Mouse (Mus musculus) T-helper 17 cell (primary cell): ENCODE data around the gene Flt3l.
"Not testable (repeated sequence)": the region's sequence is repeated elsewhere in the genome, so short reads cannot be mapped to it uniquely, and the experiment has no call there.

Experiments used
- in situ Hi-C, 2 experiments: fragments of 300-600 bp; cut with MboI, MseI; formaldehyde crosslinking; loops; 1 replicate in 1 of 2; 2 replicates in 1 of 2; pipeline ENCODE4 v1.15.1; 2025; ENCODE audit warnings: high pct_unique_total_duplicates in 2 of 2

Gene Flt3l

DNA sequence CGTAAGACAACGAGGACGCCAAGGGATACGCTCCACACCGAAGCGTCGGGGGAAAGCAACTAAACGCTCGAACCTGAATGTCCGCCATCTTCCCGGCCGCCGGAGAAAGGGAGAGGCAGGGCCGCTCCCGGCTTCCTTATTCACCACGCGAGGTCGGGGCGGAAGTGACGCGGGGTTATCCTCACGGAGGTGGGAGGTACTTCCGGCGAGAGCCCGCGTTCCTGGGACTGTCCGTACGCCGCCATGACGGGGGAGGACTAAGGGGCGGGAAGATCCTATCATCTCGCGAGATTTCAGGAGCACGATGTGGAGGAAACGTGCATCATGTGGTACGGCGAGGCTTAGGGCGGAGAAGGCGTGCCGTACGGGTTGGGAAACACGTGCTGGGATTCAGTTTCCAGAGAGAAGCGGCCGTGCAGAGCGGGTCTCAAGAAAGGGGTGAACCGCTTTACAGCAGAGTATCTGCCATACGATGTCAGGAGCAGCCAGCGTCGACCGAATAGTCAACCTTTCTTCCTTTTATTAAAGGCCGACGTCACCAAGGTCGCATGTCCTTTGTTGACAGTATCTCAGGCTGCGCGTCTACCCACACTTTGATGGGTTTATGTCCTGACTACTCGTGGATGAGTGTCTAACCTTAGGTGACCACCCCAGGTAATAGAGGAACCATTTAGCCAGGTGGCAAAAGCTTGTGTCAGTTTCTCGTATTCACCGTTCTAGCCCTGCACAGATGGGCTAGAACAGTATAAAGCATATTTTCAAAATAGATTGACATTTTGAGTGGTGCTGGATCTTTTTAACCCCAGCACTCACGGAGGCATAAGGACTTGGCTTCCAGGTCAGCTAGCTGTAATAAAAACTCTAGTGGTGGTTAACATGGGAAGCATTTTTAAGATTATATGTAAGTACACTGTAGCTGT, 11.7 kb downstream of the Flt3l start, which contains the start of gene Rps11:
Gene Rps11, minus strand, starts transcription at position 216 of the 920 bp plus-strand sequence.
- in situ Hi-C loops: loop anchor here in 1 of 2 experiments (5.0 kb wide), 1 partner anchor 272 kb away; no protein-coding TSS in a partner anchor

GRCm38 (mm10) chr7:45123186-45123570, 13.1 kb downstream of the Flt3l start:
- in situ Hi-C loops: loop anchor here in 1 of 2 experiments (5.0 kb wide), 1 partner anchor 271 kb away; no protein-coding TSS in a partner anchor

DNA sequence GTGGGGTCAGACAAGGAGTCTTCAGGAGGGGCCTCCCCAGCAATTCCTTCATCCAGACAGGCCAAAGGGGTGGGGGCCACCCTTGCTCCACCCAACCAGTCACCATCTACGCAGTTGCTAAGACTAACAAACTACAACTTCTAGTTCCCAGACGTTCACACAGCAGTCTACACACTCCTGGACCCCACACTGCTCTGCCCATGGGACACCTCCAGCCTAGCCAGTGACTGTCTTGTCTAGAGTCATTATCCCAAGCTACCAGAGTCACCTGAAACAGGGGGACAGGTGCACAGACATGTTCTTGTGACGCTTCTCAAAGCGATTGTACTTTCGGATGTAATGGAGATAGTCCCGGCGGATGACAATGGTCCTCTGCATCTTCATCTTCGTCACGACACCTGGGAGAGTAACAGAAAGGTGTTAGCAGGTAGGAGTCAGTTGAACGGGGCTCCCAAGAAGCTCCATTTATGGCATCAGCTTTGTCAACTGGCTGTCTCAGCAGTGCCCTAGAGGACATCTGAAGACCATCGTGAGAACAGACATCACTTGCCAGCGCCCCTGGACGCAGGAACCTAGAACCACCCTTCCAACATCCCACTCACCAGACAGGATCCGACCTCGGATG, 13.6 kb downstream of the Flt3l start:
- in situ Hi-C loops: loop anchor here in 1 of 2 experiments (5.0 kb wide), 1 partner anchor 270 kb away; no protein-coding TSS in a partner anchor

- in situ Hi-C loops: loop anchor here in 1 of 2 experiments (5.0 kb wide), 1 partner anchor 270 kb away; no protein-coding TSS in a partner anchor
Measured at GRCm38 (mm10) chr7:45121966-45122365, 14.3 kb downstream of the Flt3l start.

DNA sequence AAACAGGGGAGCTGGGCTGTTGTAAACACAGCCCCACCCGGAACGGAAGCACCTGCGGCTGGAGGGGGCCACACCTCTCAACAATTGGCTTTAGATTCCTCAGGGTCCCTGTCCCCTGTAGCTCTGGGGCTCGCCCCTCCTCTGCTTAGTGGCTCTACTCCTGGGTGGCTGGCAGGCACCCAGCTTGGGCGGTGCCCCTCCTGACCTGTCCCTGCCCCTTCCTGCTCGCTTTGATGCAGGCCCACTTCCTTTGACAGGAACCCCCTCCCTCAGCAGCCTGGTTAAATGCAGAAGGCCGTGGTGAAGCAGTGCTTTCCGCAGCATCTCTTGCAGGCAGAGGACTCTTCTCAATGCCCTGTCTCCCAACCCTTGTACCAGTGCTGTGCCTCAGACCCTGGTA, 14.8 kb downstream of the Flt3l start:
- in situ Hi-C loops: loop anchor here in 1 of 2 experiments (5.0 kb wide), 1 partner anchor 269 kb away; no protein-coding TSS in a partner anchor

GRCm38 (mm10) chr7:45119780-45120709, 16.2 kb downstream of the Flt3l start:
- in situ Hi-C loops: loop anchor here in 1 of 2 experiments (5.0 kb wide), 1 partner anchor 268 kb away; no protein-coding TSS in a partner anchor

GRCm38 (mm10) chr7:45118336-45118735, 17.9 kb downstream of the Flt3l start:
- in situ Hi-C loops: no loop called here

GRCm38 (mm10) chr7:45117566-45117965, 18.7 kb downstream of the Flt3l start:
- in situ Hi-C loops: no loop called here

DNA sequence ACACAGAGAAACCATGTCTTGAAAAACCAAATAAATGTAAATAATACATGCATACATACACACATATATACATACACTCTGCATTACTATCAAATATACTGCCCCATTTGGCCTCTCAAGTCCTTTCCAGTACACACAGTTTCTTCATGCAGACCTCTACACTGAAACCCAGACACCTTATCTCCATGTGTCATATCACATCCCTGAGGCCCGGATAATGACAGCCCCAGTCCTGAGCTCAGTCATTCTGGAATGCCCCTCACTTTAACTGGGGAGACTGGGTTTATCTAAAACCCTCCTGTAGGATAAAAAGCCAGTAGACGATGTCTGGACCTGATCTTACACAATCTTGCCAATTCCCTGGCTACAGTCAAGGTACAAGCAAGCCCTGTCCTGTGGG, 22.8 kb downstream of the Flt3l start:
- in situ Hi-C loops: no loop called here

DNA sequence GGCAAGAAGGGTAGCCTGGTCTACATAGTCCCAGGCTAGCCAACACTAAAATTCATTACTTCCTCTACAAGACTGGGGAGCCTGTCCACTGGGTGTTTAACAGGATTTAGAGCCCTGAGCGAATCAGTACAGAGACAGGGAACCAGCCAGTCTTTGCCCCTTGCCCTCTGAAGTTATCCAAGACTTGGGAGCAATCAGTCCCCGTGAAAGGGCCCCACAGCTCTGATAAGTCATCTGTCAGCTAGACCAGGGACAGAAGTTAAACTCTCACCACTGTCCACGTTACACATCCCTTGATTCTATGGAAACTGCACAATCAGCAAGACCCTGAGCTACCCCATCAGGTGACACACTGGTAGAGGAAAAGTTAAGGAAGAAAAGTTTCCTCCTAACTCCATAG, 23.7 kb downstream of the Flt3l start:
- in situ Hi-C loops: no loop called here

GRCm38 (mm10) chr7:45111940-45112339, 24.3 kb downstream of the Flt3l start:
- in situ Hi-C loops: no loop called here

DNA sequence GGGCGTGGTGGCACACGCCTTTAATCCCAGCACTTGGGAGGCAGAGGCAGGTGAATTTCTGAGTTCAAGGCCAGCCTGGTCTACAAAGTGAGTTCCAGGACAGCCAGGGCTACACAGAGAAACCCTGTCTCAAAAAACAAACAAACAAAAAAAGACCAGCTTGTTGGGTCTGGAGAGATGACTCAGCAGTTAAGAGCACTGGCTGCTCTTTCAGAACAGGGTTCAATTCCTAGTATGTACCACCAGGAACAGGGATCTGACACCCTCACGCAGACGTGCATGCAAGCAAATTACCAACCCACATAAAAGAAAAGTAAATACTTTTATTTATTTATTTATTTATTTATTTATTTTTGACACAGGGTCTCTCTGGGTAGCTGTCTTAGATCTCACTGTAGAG, 26.1 kb downstream of the Flt3l start:
- in situ Hi-C loops: not testable (repeated sequence)

- in situ Hi-C loops: no loop called here
Measured at GRCm38 (mm10) chr7:45107052-45107645, 29.1 kb downstream of the Flt3l start.

DNA sequence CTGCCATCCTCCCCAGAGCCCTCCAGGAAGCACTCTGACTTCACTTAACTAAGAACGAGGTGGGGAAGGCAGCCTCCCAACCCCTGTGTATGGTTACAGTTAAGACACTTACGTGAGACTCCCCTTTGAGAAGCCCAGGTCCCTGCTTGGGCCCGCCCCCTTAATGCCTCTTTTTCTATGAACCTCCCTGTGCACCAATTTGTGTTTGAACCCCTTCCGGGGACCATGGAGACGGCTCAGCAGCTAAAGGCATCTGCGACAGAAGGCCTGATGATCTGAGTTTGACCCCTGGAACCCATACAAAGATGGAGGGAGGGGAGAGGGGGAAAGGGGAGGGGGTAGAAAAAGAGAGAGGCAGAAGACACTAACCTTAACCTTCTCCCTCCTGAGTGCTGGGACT, 29.8 kb downstream of the Flt3l start:
- in situ Hi-C loops: no loop called here

- in situ Hi-C loops: no loop called here
Measured at GRCm38 (mm10) chr7:45105491-45105890, 30.7 kb downstream of the Flt3l start.

DNA sequence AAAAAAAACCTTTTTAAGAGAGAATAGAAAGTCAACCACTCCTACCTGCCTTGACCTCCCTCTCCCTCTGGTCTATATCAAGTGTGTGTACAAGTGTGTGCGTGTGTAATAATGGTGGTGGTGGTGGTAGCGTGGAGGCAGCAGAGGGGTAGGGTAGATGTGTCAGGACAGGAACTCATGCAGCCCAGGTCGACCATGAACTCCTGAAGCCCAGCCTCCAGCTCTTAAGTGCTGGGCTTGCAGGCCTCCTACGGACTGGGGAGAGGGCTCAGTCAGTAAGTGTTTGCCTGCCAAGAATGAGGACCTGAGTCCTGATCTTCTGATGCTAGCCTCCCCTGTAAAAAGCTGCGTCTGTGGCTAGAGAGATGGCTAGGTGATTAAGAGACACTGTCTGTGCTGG, 31.3 kb downstream of the Flt3l start:
- in situ Hi-C loops: no loop called here

GRCm38 (mm10) chr7:45103652-45104180, 32.5 kb downstream of the Flt3l start, which contains the start of gene Fcgrt:
Fcgrt (minus strand) TSS chr7:45103851.
- in situ Hi-C loops: no loop called here

GRCm38 (mm10) chr7:45102940-45103585, 33.2 kb downstream of the Flt3l start:
- in situ Hi-C loops: no loop called here

DNA sequence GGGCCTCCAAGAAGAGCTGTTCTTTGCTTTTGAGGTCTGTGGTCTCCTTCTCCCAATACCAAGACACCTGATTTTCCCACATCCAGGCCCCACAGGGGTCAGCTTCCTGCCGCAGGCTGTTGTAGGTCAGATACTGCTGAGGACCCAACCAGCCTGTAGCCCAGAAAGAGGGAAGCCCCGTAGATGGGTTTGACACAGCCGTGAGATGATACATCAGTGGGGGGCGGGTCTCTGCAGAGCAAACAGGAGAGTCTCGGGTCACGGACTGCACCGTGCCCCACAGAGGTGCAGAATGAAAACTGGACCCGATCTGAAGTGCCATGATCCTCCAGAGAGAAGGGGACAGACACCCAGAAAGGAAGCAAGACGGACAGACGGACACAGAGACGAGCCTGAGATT, 33.8 kb downstream of the Flt3l start:
- in situ Hi-C loops: no loop called here

DNA sequence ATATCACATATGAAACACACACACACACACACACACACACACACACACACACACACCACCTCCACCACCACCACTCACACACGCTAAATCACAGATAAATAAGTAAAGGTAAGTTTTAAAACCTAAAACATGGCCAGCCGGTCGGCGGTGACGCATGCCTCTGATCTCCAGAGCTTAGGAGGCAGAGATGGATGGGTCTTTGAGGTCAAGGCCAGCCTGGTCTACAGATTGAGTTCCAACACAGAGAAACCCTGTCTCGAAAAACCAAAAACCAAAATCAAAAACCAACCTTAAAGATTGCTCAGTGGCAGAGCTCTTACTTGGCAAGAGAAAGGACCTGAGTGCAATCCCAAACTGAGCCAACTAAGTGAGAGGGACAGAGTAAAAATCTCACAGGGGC, 36.2 kb downstream of the Flt3l start:
- in situ Hi-C loops: no loop called here
